Mouse (Mus musculus): ENCODE results near the gene Pam16.
A peak's percentile ranks its signal among the peaks of the same experiment; 100 is the strongest.

Pam16 gene

GRCm38 (mm10) chr16:4611193-4611592, 13.6 kb downstream of the Pam16 start:
- no peak for DNase-seq (ENCODE audit: low read depth, low spot score)

GRCm38 (mm10) chr16:4608532-4609059, 16.2 kb downstream of the Pam16 start:
- DNase-seq (ENCODE audit: low read depth, low spot score), result no peak

GRCm38 (mm10) chr16:4607818-4608531, 16.8 kb downstream of the Pam16 start:
- peak; percentile 62 for DNase-seq (ENCODE audit: low read depth, low spot score)

- peak; percentile 43 for DNase-seq (ENCODE audit: low read depth, low spot score)
Observed at GRCm38 (mm10) chr16:4606431-4607084, 18.2 kb downstream of the Pam16 start.

GRCm38 (mm10) chr16:4605514-4606131, 19.2 kb downstream of the Pam16 start:
- no peak for DNase-seq (ENCODE audit: low read depth, low spot score)

- DNase-seq (ENCODE audit: low read depth, low spot score), result no peak
Observed at GRCm38 (mm10) chr16:4604293-4604837, 20.4 kb downstream of the Pam16 start.

- DNase-seq (ENCODE audit: low read depth, low spot score), result no peak
Observed at GRCm38 (mm10) chr16:4603453-4603837, 21.3 kb downstream of the Pam16 start.

- DNase-seq (ENCODE audit: low read depth, low spot score), result no peak
Observed at GRCm38 (mm10) chr16:4602766-4603452, 21.9 kb downstream of the Pam16 start.

- DNase-seq (ENCODE audit: low read depth, low spot score), result no peak
Observed at GRCm38 (mm10) chr16:4602189-4602588, 22.6 kb downstream of the Pam16 start.

- no peak for DNase-seq (ENCODE audit: low read depth, low spot score)
Observed at GRCm38 (mm10) chr16:4600701-4601310, 24.0 kb downstream of the Pam16 start.

GRCm38 (mm10) chr16:4599616-4600015, 25.2 kb downstream of the Pam16 start:
- DNase-seq (ENCODE audit: low read depth, low spot score), result no peak

- DNase-seq (ENCODE audit: low read depth, low spot score), result no peak
Observed at GRCm38 (mm10) chr16:4598891-4599543, 25.8 kb downstream of the Pam16 start.

GRCm38 (mm10) chr16:4598041-4598440, 26.7 kb downstream of the Pam16 start:
- no peak for DNase-seq (ENCODE audit: low read depth, low spot score)

GRCm38 (mm10) chr16:4597296-4597695, 27.5 kb downstream of the Pam16 start:
- DNase-seq (ENCODE audit: low read depth, low spot score), result no peak

- no peak for DNase-seq (ENCODE audit: low read depth, low spot score)
Observed at GRCm38 (mm10) chr16:4596836-4597235, 28.0 kb downstream of the Pam16 start.

GRCm38 (mm10) chr16:4596141-4596728, 28.6 kb downstream of the Pam16 start:
- no peak for DNase-seq (ENCODE audit: low read depth, low spot score)

GRCm38 (mm10) chr16:4595527-4595963, 29.2 kb downstream of the Pam16 start:
- DNase-seq (ENCODE audit: low read depth, low spot score), result no peak

GRCm38 (mm10) chr16:4594814-4595526, 29.8 kb downstream of the Pam16 start:
- DNase-seq (ENCODE audit: low read depth, low spot score), result no peak

- DNase-seq (ENCODE audit: low read depth, low spot score), result peak; percentile 78
Observed at GRCm38 (mm10) chr16:4593971-4594813, 30.6 kb downstream of the Pam16 start, which contains the start of gene Glis2. TSS of gene Glis2 (plus strand) at chr16:4594713.
